Mouse (Mus musculus) liver, postnatal 0 days (tissue): ENCODE results near the gene Apbb1ip. TPM values are rescaled to one million over a fixed set of nuclear protein-coding genes. Genes with fewer than 3 reads are reported as not detected.

Experiments
- ATAC-seq: fragments of 200-750 bp; cut with Nextera tagmentation; 2 replicates; pipeline ENCODE4 v1.8.0; 2017; ENCODE audit warnings: mild to moderate bottlenecking, moderate library complexity
- DNase-seq: peaks from one replicate; pipeline ENCODE4 v3.0.0-alpha.2; 2016
- H3K27ac ChIP-seq: fragments of 300-500 bp; sonication (generic); 2 replicates; pipeline ENCODE4 v1.5.1; 2014; ENCODE audit warnings: antibody characterized with exemption, moderate library complexity, mild to moderate bottlenecking, low read depth
- H3K27me3 ChIP-seq: fragments of 300-500 bp; sonication (generic); 2 replicates; pipeline ENCODE4 v1.6.1; 2014; ENCODE audit warnings: low read length, control low read depth, mixed read lengths; ENCODE audit not compliant: insufficient read depth
- H3K36me3 ChIP-seq: fragments of 300-500 bp; sonication (generic); replicated peaks from 2 replicates; pipeline ENCODE4 v1.6.1; 2014; ENCODE audit warnings: mild to moderate bottlenecking, control low read depth, low read length, moderate library complexity, mixed read lengths; ENCODE audit not compliant: insufficient read depth
- H3K4me1 ChIP-seq: fragments of 300-500 bp; sonication (generic); 2 replicates; pipeline ENCODE4 v1.6.1; 2014; ENCODE audit warnings: antibody characterized with exemption, mild to moderate bottlenecking, control low read depth; ENCODE audit not compliant: insufficient read depth
- H3K4me2 ChIP-seq: fragments of 300-500 bp; sonication (generic); 2 replicates; pipeline ENCODE4 v1.6.1; 2014; ENCODE audit warnings: low read depth, mild to moderate bottlenecking, low read length, moderate library complexity, mixed read lengths
- H3K4me3 ChIP-seq: fragments of 300-500 bp; sonication (generic); 2 replicates; pipeline ENCODE4 v1.5.1; 2014; ENCODE audit warnings: low read depth, low read length
- H3K9ac ChIP-seq: fragments of 300-500 bp; sonication (generic); replicated peaks from 2 replicates; pipeline ENCODE4 v1.6.1; 2014; ENCODE audit warnings: mild to moderate bottlenecking, moderate library complexity
- H3K9me3 ChIP-seq: fragments of 300-500 bp; sonication (generic); 2 replicates; pipeline ENCODE4 v1.6.1; 2016; ENCODE audit warnings: mild to moderate bottlenecking, control low read depth, low read length, mixed read lengths
- CTCF ChIP-seq: sonication (generic); IDR thresholded peaks from 2 replicates; pipeline ENCODE4 v1.5.1; 2016; ENCODE audit warnings: antibody characterized with exemption, low read depth
- EP300 ChIP-seq: IDR thresholded peaks from 2 replicates; pipeline ENCODE4 v1.6.1; 2016; ENCODE audit warnings: antibody characterized with exemption, low read depth, mild to moderate bottlenecking
- WGBS: fragments of 180-500 bp; shearing (Covaris S2); extraction: QIAGEN DNeasy Blood & Tissue Kit; methylation state at CpG from one replicate; pipeline ENCODE4 v1.1.7; 2014; ENCODE audit not compliant: insufficient replicate concordance; 5-methylcytosine and 5-hydroxymethylcytosine counted together
- polyA plus RNA-seq: library from polyadenylated mRNA; unstranded; fragments of >200 nt; fragmentation: Nextera tagmentation; extraction: Ambion mirVana; gene quantifications from 2 replicates; pipeline ENCODE4 v1.2.1, GENCODE M21; 2015

The Apbb1ip gene
- polyA plus RNA-seq, 1 experiment from 2014 or later: 11.3 TPM

DNA sequence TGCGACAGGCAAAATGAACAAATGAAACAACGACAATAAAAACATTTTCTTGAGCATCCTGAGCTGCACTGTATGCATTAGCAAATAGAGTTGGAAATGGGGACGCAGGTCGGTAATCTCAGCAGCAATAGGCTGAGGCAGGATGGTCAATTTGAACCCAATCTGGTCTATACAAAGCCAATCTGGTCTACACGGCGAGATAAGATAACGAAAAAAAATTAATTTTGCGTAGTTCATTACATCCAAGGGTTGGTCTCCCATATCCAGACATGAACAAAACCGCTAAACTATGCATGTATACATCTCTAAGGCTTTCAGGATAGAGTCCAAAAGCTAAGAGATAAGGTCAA is 121.0 kb downstream of the Apbb1ip start:
- DNase-seq (no peak), ATAC-seq (no peak; the same call in 1 of the 2 replicates)
- WGBS: 15% methylated on average over 9 of the region's 9 CpGs
- peak overlapping the region; percentile 80 for H3K9ac ChIP-seq
- peak overlapping the region; percentile 78 for H3K4me2 ChIP-seq
- TF ChIP-seq EP300: no peak
- no peak for TF ChIP-seq CTCF
- peak overlapping the region; percentile 82 for H3K4me3 ChIP-seq
- peak overlapping the region; percentile 84 for H3K27ac ChIP-seq
- peaks cover 10% of the 10 kb centered on the region; the same call in 1 of the 2 replicates for H3K4me1 ChIP-seq
- no peaks in the 10 kb centered on the region for H3K9me3 ChIP-seq
- H3K27me3 ChIP-seq: no peaks in the 10 kb centered on the region
- H3K36me3 ChIP-seq: peaks cover 3% of the 10 kb centered on the region; the same call in 1 of the 2 replicates

DNA sequence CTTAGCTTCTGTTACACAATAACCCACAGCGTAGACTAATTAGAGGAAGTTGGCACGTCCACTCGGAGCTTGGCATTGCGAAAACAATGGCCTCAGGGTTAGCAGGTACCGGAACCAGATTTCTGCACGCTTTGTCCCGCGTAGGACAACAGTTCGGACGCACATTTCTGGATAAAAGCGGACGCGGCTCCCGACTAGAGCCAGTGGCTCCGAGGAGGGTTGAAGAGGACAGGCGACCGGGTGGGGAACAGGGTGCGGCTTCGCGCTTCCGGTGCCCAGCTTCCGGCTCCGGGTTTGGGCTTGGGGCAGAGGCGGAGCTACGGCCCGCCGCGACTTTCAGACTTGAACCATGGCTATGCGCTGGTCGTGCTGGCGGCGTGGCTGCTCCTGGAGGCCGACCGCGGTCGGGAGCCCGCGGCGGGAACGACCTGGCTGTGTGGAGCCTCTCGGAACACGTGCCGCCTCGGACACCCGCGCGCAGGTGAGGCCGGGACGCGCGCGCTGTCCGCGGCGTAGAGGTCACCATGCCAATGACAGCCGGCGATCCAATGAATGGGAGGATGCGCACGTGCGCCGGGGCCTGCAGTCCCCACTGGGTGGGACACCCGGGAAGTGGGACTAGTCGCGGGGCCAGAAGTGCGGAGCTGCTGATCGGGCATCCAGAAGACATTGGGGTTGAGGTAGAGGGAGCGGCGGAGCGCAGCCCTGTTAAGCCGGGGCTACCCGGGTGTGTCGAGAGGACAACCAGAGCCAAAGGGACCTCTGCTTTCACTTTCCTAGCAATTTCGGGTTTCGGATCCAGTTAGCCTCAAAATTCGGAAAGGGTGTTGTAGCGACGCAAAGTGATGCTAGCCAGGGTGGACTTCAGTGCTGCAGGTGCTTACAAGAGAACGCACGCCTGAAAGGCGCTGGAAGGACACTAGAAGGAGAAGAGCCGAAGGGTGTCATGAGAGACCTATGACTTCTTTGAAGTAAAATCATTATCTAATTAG is 121.7 kb downstream of the Apbb1ip start, which contains the start of gene Pdss1:
Pdss1 (plus strand) TSS at position 241 of the 992 bp plus-strand sequence.
- Histone ChIP-seq H3K27me3 (no peaks in the 10 kb centered on the region), H3K36me3 (peaks cover 6% of the 10 kb centered on the region; the same call in 1 of the 2 replicates), H3K27ac (peak within 1 kb of the TSS; percentile 84), H3K9ac (peak within 1 kb of the TSS; percentile 80), H3K4me2 (peak within 1 kb of the TSS; percentile 78), H3K4me1 (peaks cover 10% of the 10 kb centered on the region; the same call in 1 of the 2 replicates), H3K4me3 (peak within 1 kb of the TSS; percentile 82), H3K9me3 (no peaks in the 10 kb centered on the region)
- ATAC-seq (peak; percentile 99), DNase-seq (peak; percentile 95)
- TF ChIP-seq CTCF (no peak), EP300 (peak; percentile 78)
- 2% methylated on average over 77 of the region's 81 CpGs for WGBS

DNA sequence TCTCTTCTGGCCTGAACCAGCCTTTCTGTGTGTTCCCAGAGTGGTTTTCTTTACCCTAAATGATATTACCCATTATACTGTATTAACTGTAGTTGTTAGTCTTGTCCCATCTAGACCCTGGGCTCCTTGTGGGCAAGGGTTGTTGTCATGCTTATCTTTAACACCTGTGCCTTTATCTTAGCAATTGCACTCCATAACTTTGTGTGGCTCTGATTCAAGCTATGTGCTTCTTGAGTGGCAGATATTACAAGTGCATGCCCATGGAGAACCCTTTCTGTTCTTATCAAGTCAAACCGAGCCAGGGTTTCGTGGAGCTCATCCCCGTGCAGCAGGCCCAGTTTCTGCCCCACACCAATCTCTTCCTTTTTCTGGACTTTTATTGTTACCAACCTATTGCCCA is 130.1 kb downstream of the Apbb1ip start:
- WGBS: 61% methylated on average over 3 of the region's 3 CpGs
- Histone ChIP-seq H3K4me3 (no peak overlapping the region), H3K36me3 (peaks cover 24% of the 10 kb centered on the region), H3K27me3 (no peaks in the 10 kb centered on the region), H3K27ac (no peak overlapping the region), H3K9me3 (no peaks in the 10 kb centered on the region), H3K4me2 (no peak overlapping the region), H3K9ac (no peak overlapping the region), H3K4me1 (no peaks in the 10 kb centered on the region)
- TF ChIP-seq CTCF (no peak), EP300 (peak; percentile 59; the same call in 1 of the 2 replicates)
- ATAC-seq: peak; percentile 40; the same call in 1 of the 2 replicates
- DNase-seq: no peak

DNA sequence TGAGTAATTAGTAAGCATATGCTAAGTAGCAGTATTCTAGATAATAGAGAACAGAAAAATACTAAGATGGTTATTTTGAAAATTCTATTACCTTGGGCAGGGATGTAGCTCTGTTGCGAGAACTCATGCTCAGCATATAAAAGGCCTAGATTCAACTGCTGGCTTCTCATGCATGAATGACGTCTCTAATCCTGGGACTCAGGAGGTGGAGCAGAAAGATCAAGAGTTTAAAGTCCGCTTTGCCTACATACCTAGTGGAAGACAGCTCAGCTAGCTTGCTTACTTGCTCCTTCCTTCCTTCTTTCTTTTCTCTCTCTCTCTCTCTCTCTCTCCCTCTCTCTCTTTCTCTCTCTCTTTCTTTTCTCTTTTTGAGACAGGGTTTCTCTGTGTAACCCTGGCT is 140.5 kb downstream of the Apbb1ip start:
- no peaks in the 10 kb centered on the region for H3K4me1 ChIP-seq
- 83% methylated on average over 3 of the region's 3 CpGs for WGBS
- H3K9me3 ChIP-seq: no peaks in the 10 kb centered on the region
- no peak overlapping the region for H3K4me2 ChIP-seq
- no peak for DNase-seq
- no peak overlapping the region for H3K27ac ChIP-seq
- no peak overlapping the region for H3K9ac ChIP-seq
- no peak overlapping the region for H3K4me3 ChIP-seq
- TF ChIP-seq EP300 (no peak), CTCF (no peak)
- no peak for ATAC-seq
- peaks cover 41% of the 10 kb centered on the region for H3K36me3 ChIP-seq
- H3K27me3 ChIP-seq: no peaks in the 10 kb centered on the region

DNA sequence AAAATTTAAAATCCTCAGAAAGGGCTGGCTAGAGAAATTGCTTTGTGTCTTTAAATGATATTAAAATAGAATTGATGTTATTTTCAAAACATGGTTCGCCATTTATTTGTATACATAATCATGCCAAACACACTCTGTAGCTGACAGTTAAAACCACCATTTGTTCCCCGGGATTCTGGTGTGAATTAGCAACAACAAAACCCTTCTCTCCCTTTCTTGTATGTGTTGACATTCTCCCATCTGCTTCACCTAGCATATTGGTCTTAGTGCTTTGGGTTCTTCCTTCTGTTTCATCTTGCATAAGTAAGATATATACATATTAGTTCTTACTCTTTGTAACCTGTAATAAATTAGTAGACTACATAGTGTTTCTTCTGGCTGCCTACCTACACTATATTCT is 144.8 kb downstream of the Apbb1ip start:
- ATAC-seq: no peak
- WGBS: 86% methylated on average over 2 of the region's 2 CpGs

More for the DNA sequence above, 144.8 kb downstream of the Apbb1ip start:
- Histone ChIP-seq H3K27me3 (no peaks in the 10 kb centered on the region), H3K4me1 (no peaks in the 10 kb centered on the region), H3K4me3 (no peak overlapping the region), H3K9me3 (no peaks in the 10 kb centered on the region), H3K27ac (no peak overlapping the region), H3K36me3 (peaks cover 28% of the 10 kb centered on the region), H3K4me2 (no peak overlapping the region), H3K9ac (no peak overlapping the region)
- no peak for DNase-seq
- no peak for TF ChIP-seq CTCF
- TF ChIP-seq EP300: no peak

Other genes starting within 250 kb of the Apbb1ip start
- not detected in 2 replicates for gene Gad2, start 151.9 kb upstream of the Apbb1ip start, polyA plus RNA-seq
- 10.1 and 11.8 TPM in 2 replicates for gene Pdss1, start 121.4 kb downstream of the Apbb1ip start, polyA plus RNA-seq